Mouse (Mus musculus): Measurements from ENCODE around the gene Mtus2. TPM values are rescaled to one million over a fixed set of nuclear protein-coding genes. Genes with fewer than 3 reads are reported as not detected.
"Not testable (repeated sequence)": the region's sequence is repeated elsewhere in the genome, so short reads cannot be mapped to it uniquely, and the experiment has no call there.

Gene Mtus2
- polyA plus RNA-seq, 1 experiment, result 5.3 TPM

- no peak for DNase-seq (ENCODE audit: low spot score)
These were observed 315.7 kb downstream of the Mtus2 start for GRCm38 (mm10) chr5:148272771-148273170.

- no peak for DNase-seq (ENCODE audit: low spot score)
These were observed 321.1 kb downstream of the Mtus2 start for GRCm38 (mm10) chr5:148278233-148278632.

DNA sequence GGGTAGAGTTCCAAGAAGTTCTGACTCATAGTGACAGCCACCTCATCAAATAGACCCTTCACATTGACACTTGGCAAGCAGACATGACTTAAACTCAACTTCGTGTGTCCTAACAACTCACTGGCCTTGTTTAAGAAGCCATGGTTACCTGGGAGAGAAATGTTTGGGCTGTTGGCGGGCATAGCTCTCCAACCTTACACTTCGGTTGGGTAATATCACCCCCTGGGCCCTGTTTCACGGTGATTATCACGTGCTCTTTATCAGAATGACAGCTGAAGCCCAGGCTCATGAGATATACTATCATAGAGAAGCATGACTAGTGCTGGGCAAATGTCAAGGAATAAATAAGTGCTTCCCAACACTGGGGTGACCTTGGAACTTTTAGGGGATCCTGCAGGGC is 323.2 kb downstream of the Mtus2 start:
- no peak for DNase-seq (ENCODE audit: low spot score)

- no peak for DNase-seq (ENCODE audit: low spot score)
These were observed 325.0 kb downstream of the Mtus2 start for GRCm38 (mm10) chr5:148282093-148282492.

- no peak for DNase-seq (ENCODE audit: low spot score)
These were observed 325.5 kb downstream of the Mtus2 start for GRCm38 (mm10) chr5:148282631-148283030.

- no peak for DNase-seq (ENCODE audit: low spot score)
These were observed 326.1 kb downstream of the Mtus2 start for GRCm38 (mm10) chr5:148283177-148283576.

GRCm38 (mm10) chr5:148283584-148283983 is 326.5 kb downstream of the Mtus2 start:
- DNase-seq (ENCODE audit: low spot score), result no peak

DNA sequence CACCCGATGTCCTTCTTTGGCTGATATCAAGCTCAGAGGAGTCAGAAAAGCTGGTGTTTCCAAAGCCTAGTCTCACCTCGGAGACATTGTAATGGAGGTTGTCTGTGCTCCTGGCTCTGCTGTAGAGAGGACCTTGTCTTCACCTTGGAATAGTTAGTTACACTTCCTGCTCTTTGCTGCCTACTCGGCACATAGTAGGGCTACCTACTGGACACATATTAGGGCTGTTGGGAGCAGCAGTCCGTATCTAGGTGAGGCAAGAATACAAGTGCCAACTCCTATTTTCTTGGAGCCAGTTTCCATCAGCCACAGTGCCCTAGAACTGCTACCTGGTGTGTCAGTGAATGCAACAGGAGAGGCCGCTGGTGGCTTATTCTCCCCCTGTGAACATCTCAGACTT is 330.4 kb downstream of the Mtus2 start:
- DNase-seq (ENCODE audit: low spot score), result no peak

GRCm38 (mm10) chr5:148288804-148289203 is 331.7 kb downstream of the Mtus2 start:
- DNase-seq (ENCODE audit: low spot score), result no peak

GRCm38 (mm10) chr5:148289951-148290350 is 332.8 kb downstream of the Mtus2 start:
- no peak for DNase-seq (ENCODE audit: low spot score)

- DNase-seq (ENCODE audit: low spot score), result no peak
These were observed 335.7 kb downstream of the Mtus2 start for GRCm38 (mm10) chr5:148292862-148293261.

DNA sequence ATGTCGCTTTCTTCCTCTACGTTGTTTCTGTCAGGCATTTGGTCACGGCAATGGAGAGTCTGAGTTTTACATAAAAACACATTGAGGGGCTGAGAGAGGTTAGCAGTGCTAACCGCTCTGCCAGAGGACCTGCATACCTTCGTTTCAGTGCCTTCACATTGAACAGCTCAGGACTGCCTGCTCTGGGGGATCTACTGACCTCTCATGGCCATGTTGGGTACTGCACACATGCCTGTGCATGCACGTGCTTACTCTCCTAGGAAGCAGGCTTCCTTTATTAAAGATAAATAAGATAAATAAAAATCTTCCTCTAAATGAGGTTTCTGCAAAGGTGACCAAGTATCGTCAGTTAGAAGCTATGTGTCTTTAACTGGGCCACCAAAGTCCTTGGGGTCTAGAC is 336.2 kb downstream of the Mtus2 start:
- DNase-seq (ENCODE audit: low spot score), result no peak

- no peak for DNase-seq (ENCODE audit: low spot score)
These were observed 345.8 kb downstream of the Mtus2 start for GRCm38 (mm10) chr5:148302968-148303367.

- no peak for DNase-seq (ENCODE audit: low spot score)
These were observed 347.0 kb downstream of the Mtus2 start for GRCm38 (mm10) chr5:148304112-148304511.

GRCm38 (mm10) chr5:148310790-148311189 is 353.7 kb downstream of the Mtus2 start:
- DNase-seq (ENCODE audit: low spot score), result no peak

- no peak for DNase-seq (ENCODE audit: low spot score)
These were observed 355.3 kb downstream of the Mtus2 start for GRCm38 (mm10) chr5:148312443-148312842.

DNA sequence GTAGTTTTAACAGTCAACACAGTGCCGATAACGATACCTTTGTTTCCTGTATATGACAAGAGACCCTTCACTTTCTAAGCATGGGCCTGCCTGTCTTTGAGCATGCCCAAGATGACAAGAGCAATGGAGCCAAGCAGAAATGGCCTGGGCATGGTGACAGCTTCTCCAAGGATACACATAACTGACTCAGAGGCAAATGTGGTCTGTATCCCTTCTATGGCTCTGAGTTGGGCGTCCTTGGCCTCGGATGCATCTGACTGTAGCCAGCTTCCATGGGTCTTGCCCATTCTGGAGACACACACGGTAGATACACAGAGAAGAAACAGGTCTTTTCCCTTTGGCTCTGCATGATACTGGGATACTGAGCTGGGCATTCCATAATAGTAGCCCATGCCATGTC is 357.8 kb downstream of the Mtus2 start:
- DNase-seq (ENCODE audit: low spot score), result no peak

- no peak for DNase-seq (ENCODE audit: low spot score)
These were observed 368.3 kb downstream of the Mtus2 start for GRCm38 (mm10) chr5:148325317-148325885.

- not testable (repeated sequence) for DNase-seq (ENCODE audit: low spot score)
These were observed 369.2 kb downstream of the Mtus2 start for GRCm38 (mm10) chr5:148326295-148326694.

- DNase-seq (ENCODE audit: low spot score), result no peak
These were observed 371.9 kb downstream of the Mtus2 start for GRCm38 (mm10) chr5:148328982-148329381.

DNA sequence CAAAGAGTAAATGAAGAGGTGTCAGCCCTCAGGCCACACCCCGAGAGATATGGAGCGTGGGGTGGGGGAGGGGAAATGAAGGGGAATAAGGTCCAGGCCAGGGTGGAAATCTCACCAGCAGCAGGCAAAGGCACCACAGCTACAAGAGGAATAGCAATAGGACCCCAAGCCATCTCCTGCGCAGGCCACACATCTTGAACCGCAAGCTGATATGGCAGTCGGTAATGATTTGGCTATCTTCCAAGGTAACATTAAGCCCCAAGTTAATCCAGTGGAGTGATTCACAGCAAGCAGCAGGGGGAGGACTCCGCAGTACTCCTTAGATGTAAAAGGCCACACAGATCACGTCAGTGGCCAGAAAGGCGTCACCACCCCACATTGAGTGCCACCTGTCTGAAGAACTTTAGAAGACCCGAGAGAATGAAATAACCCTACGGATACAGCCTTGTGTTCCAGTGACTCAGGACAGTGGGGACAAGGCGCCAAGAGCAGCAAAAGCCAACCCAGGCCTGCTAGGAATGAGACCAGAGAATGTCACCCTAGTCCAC is 374.2 kb downstream of the Mtus2 start:
- DNase-seq (ENCODE audit: low spot score), result no peak

- no peak for DNase-seq (ENCODE audit: low spot score)
These were observed 375.0 kb downstream of the Mtus2 start for GRCm38 (mm10) chr5:148331926-148332621.

GRCm38 (mm10) chr5:148332622-148332974 is 375.5 kb downstream of the Mtus2 start:
- DNase-seq (ENCODE audit: low spot score), result no peak

- DNase-seq (ENCODE audit: low spot score), result no peak
These were observed 382.0 kb downstream of the Mtus2 start for GRCm38 (mm10) chr5:148339126-148339525.

All from urinary bladder, adult 2 months (tissue).